10 mouse cellular contexts compared by ENCODE assay signal in genomic region chr13:55529198-55529915, GRCm38 (mm10). TPM values are rescaled to one million over a fixed set of nuclear protein-coding genes. Genes with fewer than 3 reads are reported as not detected.
DNase-seq lines count a peak whose midpoint lies in the region; ATAC-seq and TF ChIP-seq lines count a peak whose summit lies in the region.
"Had no signal": no experiment of that assay in that cellular context is flagged by ENCODE, and none has a peak within 500 bp of the region (broad histone marks: within the 10 kb centered on the region; RNA-seq: fewer than 3 reads in every experiment).

Gene Dok3, minus strand, starts transcription at chr13:55529296.

- H3K9ac ChIP-seq in heart, embryonic 16.5 days (ENCODE audit: low read length): no peak within 1 kb of the TSS
- no peak within 1 kb of the TSS for H3K9ac ChIP-seq in heart, embryonic 11.5 days (ENCODE audit: low read depth, low read length)
- H3K9ac ChIP-seq in stomach, embryonic 15.5 days: no peak within 1 kb of the TSS
- no peak within 1 kb of the TSS for H3K9ac ChIP-seq in stomach, postnatal 0 days (ENCODE audit: low read length)
- peak within 1 kb of the TSS; percentile 36; the same call in 1 of the 2 replicates for H3K9ac ChIP-seq in liver, embryonic 16.5 days (ENCODE audit: low read depth, low read length)
- no peak within 1 kb of the TSS for H3K9ac ChIP-seq in stomach, embryonic 16.5 days (ENCODE audit: low read length)
- H3K9ac ChIP-seq in midbrain, embryonic 11.5 days (ENCODE audit: low read length): no peak within 1 kb of the TSS

- H3K27ac ChIP-seq in heart, embryonic 16.5 days (ENCODE audit: low read length): 0 out of 2 replicates have a peak within 1 kb of the TSS, but pooled peaks have one; percentile 9
- H3K27ac ChIP-seq in heart, embryonic 11.5 days (ENCODE audit: low read depth, low read length): no peak within 1 kb of the TSS
- no peak within 1 kb of the TSS for H3K27ac ChIP-seq in stomach, embryonic 15.5 days
- H3K27ac ChIP-seq in stomach, postnatal 0 days (replicated peaks): no peak within 1 kb of the TSS
- H3K27ac ChIP-seq in liver, embryonic 16.5 days (ENCODE audit: low read length): peak within 1 kb of the TSS; percentile 77
- no peak within 1 kb of the TSS for H3K27ac ChIP-seq in stomach, embryonic 16.5 days (ENCODE audit: low read length)
- H3K27ac ChIP-seq in midbrain, embryonic 10.5 days (replicated peaks): no peak within 1 kb of the TSS
- H3K27ac ChIP-seq in midbrain, embryonic 11.5 days (ENCODE audit: low read depth, low read length): no peak within 1 kb of the TSS

- 70% methylated on average over 8 of the region's 8 CpGs for WGBS in heart, embryonic 16.5 days
- WGBS in heart, embryonic 11.5 days (ENCODE audit: insufficient replicate concordance): 75% methylated on average over 8 of the region's 8 CpGs
- 73% methylated on average over 8 of the region's 8 CpGs for WGBS in stomach, embryonic 15.5 days
- WGBS in stomach, postnatal 0 days: 76% methylated on average over 8 of the region's 8 CpGs
- WGBS in liver, embryonic 16.5 days (ENCODE audit: insufficient replicate concordance): 31% methylated on average over 8 of the region's 8 CpGs
- WGBS in stomach, embryonic 16.5 days: 76% methylated on average over 8 of the region's 8 CpGs
- WGBS in midbrain, embryonic 10.5 days: 88% methylated on average over 8 of the region's 8 CpGs
- 89% methylated on average over 8 of the region's 8 CpGs for WGBS in midbrain, embryonic 11.5 days

- no peak for ATAC-seq in heart, embryonic 16.5 days (replicated peaks; ENCODE audit: extremely low read depth, insufficient read depth, low FRiP score)
- ATAC-seq in heart, embryonic 11.5 days (replicated peaks; ENCODE audit: insufficient number of reproducible peaks, low FRiP score, low TSS enrichment): no peak
- no peak for ATAC-seq in stomach, embryonic 15.5 days (ENCODE audit: insufficient read depth, low FRiP score, low read depth)
- ATAC-seq in stomach, postnatal 0 days (ENCODE audit: low FRiP score, low TSS enrichment): no peak
- peak; percentile 59 for ATAC-seq in liver, embryonic 16.5 days (ENCODE audit: low read depth)
- no peak for ATAC-seq in stomach, embryonic 16.5 days (ENCODE audit: insufficient read depth, low FRiP score)
- ATAC-seq in midbrain, embryonic 11.5 days (ENCODE audit: low FRiP score): no peak
- ATAC-seq: forebrain, embryonic 16.5 days had no signal

- TF ChIP-seq EP300 in stomach, postnatal 0 days (optimal IDR thresholded peaks at IDR 0.05): no peak

- no peaks in the 10 kb centered on the region for H3K4me1 ChIP-seq in heart, embryonic 16.5 days (ENCODE audit: control insufficient read depth, insufficient read depth, low read length)
- H3K4me1 ChIP-seq in heart, embryonic 11.5 days (ENCODE audit: control insufficient read depth, insufficient read depth, low read length): no peaks in the 10 kb centered on the region
- H3K4me1 ChIP-seq in stomach, embryonic 15.5 days: no peaks in the 10 kb centered on the region
- H3K4me1 ChIP-seq in stomach, postnatal 0 days (replicated peaks; ENCODE audit: control insufficient read depth, insufficient read depth): no peaks in the 10 kb centered on the region
- peaks cover 32% of the 10 kb centered on the region for H3K4me1 ChIP-seq in liver, embryonic 16.5 days (ENCODE audit: control insufficient read depth, low read depth, low read length)
- H3K4me1 ChIP-seq in stomach, embryonic 16.5 days (ENCODE audit: control insufficient read depth, insufficient read depth, low read length): no peaks in the 10 kb centered on the region
- no peaks in the 10 kb centered on the region for H3K4me1 ChIP-seq in midbrain, embryonic 10.5 days
- no peaks in the 10 kb centered on the region for H3K4me1 ChIP-seq in midbrain, embryonic 11.5 days (ENCODE audit: control insufficient read depth, insufficient read depth, low read length)

- no peak within 1 kb of the TSS for H3K4me3 ChIP-seq in heart, embryonic 16.5 days (ENCODE audit: low read length)
- no peak within 1 kb of the TSS for H3K4me3 ChIP-seq in heart, embryonic 11.5 days (ENCODE audit: low read depth, low read length)
- peak within 1 kb of the TSS; percentile 1 for H3K4me3 ChIP-seq in stomach, embryonic 15.5 days (replicated peaks)
- no peak within 1 kb of the TSS for H3K4me3 ChIP-seq in stomach, postnatal 0 days (ENCODE audit: low read depth, low read length)
- H3K4me3 ChIP-seq in liver, embryonic 16.5 days (ENCODE audit: low read depth, low read length): peak within 1 kb of the TSS; percentile 44
- H3K4me3 ChIP-seq in stomach, embryonic 16.5 days (replicated peaks; ENCODE audit: low read length): peak within 1 kb of the TSS; percentile 7; the same call in 1 of the 2 replicates
- H3K4me3 ChIP-seq in midbrain, embryonic 10.5 days: no peak within 1 kb of the TSS
- no peak within 1 kb of the TSS for H3K4me3 ChIP-seq in midbrain, embryonic 11.5 days (ENCODE audit: low read depth, low read length)

- no peaks in the 10 kb centered on the region for H3K27me3 ChIP-seq in heart, embryonic 16.5 days (ENCODE audit: control insufficient read depth, insufficient read depth, low read length)
- H3K27me3 ChIP-seq in heart, embryonic 11.5 days (ENCODE audit: control insufficient read depth, insufficient read depth, low read length): no peaks in the 10 kb centered on the region
- H3K27me3 ChIP-seq in stomach, embryonic 15.5 days (replicated peaks): no peaks in the 10 kb centered on the region
- no peaks in the 10 kb centered on the region for H3K27me3 ChIP-seq in stomach, postnatal 0 days (ENCODE audit: control insufficient read depth, insufficient read depth, low read length)
- no peaks in the 10 kb centered on the region for H3K27me3 ChIP-seq in liver, embryonic 16.5 days (ENCODE audit: control insufficient read depth, insufficient read depth, low read depth, low read length)
- H3K27me3 ChIP-seq in stomach, embryonic 16.5 days (ENCODE audit: control insufficient read depth, insufficient read depth, low read length): no peaks in the 10 kb centered on the region
- H3K27me3 ChIP-seq in midbrain, embryonic 10.5 days (ENCODE audit: low read depth, poor library complexity, severe bottlenecking): no peaks in the 10 kb centered on the region
- H3K27me3 ChIP-seq in midbrain, embryonic 11.5 days (ENCODE audit: control insufficient read depth, insufficient read depth, low read length): no peaks in the 10 kb centered on the region

- peaks cover 34% of the 10 kb centered on the region for H3K36me3 ChIP-seq in heart, embryonic 16.5 days (ENCODE audit: control insufficient read depth, insufficient read depth)
- H3K36me3 ChIP-seq in heart, embryonic 11.5 days (ENCODE audit: control insufficient read depth, insufficient read depth, low read length): peaks cover 32% of the 10 kb centered on the region
- peaks cover 45% of the 10 kb centered on the region for H3K36me3 ChIP-seq in stomach, embryonic 15.5 days
- H3K36me3 ChIP-seq in stomach, postnatal 0 days (ENCODE audit: control insufficient read depth, insufficient read depth, low read length): peaks cover 33% of the 10 kb centered on the region
- peaks cover 10% of the 10 kb centered on the region for H3K36me3 ChIP-seq in liver, embryonic 16.5 days (ENCODE audit: control insufficient read depth, insufficient read depth)
- peaks cover 31% of the 10 kb centered on the region for H3K36me3 ChIP-seq in stomach, embryonic 16.5 days (ENCODE audit: control insufficient read depth, insufficient read depth, low read length)
- H3K36me3 ChIP-seq in midbrain, embryonic 10.5 days: peaks cover 61% of the 10 kb centered on the region
- H3K36me3 ChIP-seq in midbrain, embryonic 11.5 days (ENCODE audit: control insufficient read depth, insufficient read depth, low read length): peaks cover 29% of the 10 kb centered on the region

- H3K4me2 ChIP-seq in heart, embryonic 16.5 days (ENCODE audit: low read depth, low read length): no peak within 1 kb of the TSS
- no peak within 1 kb of the TSS for H3K4me2 ChIP-seq in heart, embryonic 11.5 days
- no peak within 1 kb of the TSS for H3K4me2 ChIP-seq in stomach, embryonic 15.5 days
- H3K4me2 ChIP-seq in stomach, postnatal 0 days (replicated peaks; ENCODE audit: low read depth): no peak within 1 kb of the TSS
- H3K4me2 ChIP-seq in liver, embryonic 16.5 days (ENCODE audit: low read depth, low read length): peak within 1 kb of the TSS; percentile 32; the same call in 1 of the 2 replicates
- no peak within 1 kb of the TSS for H3K4me2 ChIP-seq in stomach, embryonic 16.5 days (ENCODE audit: low read depth, low read length)
- no peak within 1 kb of the TSS for H3K4me2 ChIP-seq in midbrain, embryonic 11.5 days

- no peak for TF ChIP-seq CTCF in stomach, postnatal 0 days (IDR thresholded peaks at IDR 0.05; ENCODE audit: low read depth)

- no peak for DNase-seq in stomach, postnatal 0 days (ENCODE audit: low spot score)
- DNase-seq in midbrain, embryonic 10.5 days (ENCODE audit: low spot score): no peak
- DNase-seq in midbrain, embryonic 11.5 days (ENCODE audit: low spot score, missing footprints): no peak
- DNase-seq: adrenal gland, postnatal 36 days had no signal

- H3K9me3 ChIP-seq in heart, embryonic 16.5 days (replicated peaks; ENCODE audit: control insufficient read depth, low read length): no peaks in the 10 kb centered on the region
- no peaks in the 10 kb centered on the region for H3K9me3 ChIP-seq in heart, embryonic 11.5 days (replicated peaks; ENCODE audit: control insufficient read depth, low read length)
- H3K9me3 ChIP-seq in stomach, embryonic 15.5 days: no peaks in the 10 kb centered on the region
- no peaks in the 10 kb centered on the region for H3K9me3 ChIP-seq in stomach, postnatal 0 days (ENCODE audit: control insufficient read depth, low read length)
- no peaks in the 10 kb centered on the region for H3K9me3 ChIP-seq in liver, embryonic 16.5 days (replicated peaks; ENCODE audit: control insufficient read depth, low read length)
- H3K9me3 ChIP-seq in stomach, embryonic 16.5 days (replicated peaks; ENCODE audit: control insufficient read depth, low read length): no peaks in the 10 kb centered on the region
- H3K9me3 ChIP-seq in midbrain, embryonic 10.5 days (replicated peaks): no peaks in the 10 kb centered on the region
- no peaks in the 10 kb centered on the region for H3K9me3 ChIP-seq in midbrain, embryonic 11.5 days (ENCODE audit: control insufficient read depth, low read length)

RNA-seq across cellular contexts. Expression of gene Dok3, which starts in this region (rescaled TPM):
- 1.9 and 2.2 TPM in 2 replicates for polyA plus RNA-seq in heart, embryonic 16.5 days (2015; fragmentation: Nextera tagmentation; extraction: Ambion mirVana)
- 0.90 and 1.1 TPM in 2 replicates for polyA plus RNA-seq in heart, embryonic 11.5 days (2014; fragmentation: Nextera tagmentation; extraction: Ambion mirVana)
- polyA plus RNA-seq in stomach, embryonic 15.5 days (2015; fragmentation: Nextera tagmentation; extraction: Ambion mirVana): 4.3 and 5.3 TPM in 2 replicates
- 1.0 and 1.3 TPM in 2 replicates for polyA plus RNA-seq in stomach, postnatal 0 days (2015; fragmentation: Nextera tagmentation; extraction: Ambion mirVana)
- 9.3 and 10.9 TPM in 2 replicates for polyA plus RNA-seq in liver, embryonic 16.5 days (2015; fragmentation: Nextera tagmentation; extraction: Ambion mirVana)
- polyA plus RNA-seq in stomach, embryonic 16.5 days (2015; fragmentation: Nextera tagmentation; extraction: Ambion mirVana): 4.7 and 4.9 TPM in 2 replicates
- 3.1 and 3.6 TPM in 2 replicates for polyA plus RNA-seq in midbrain, embryonic 10.5 days (2016; fragmentation: Nextera tagmentation; extraction: Ambion mirVana)
- 1.9 TPM in 2 replicates for polyA plus RNA-seq in midbrain, embryonic 11.5 days (2014; fragmentation: Nextera tagmentation; extraction: Ambion mirVana)

Comparison
In these comparisons a context has a peak if more than half of its experiments do, and no peak if none do; other contexts are left out.
1. H3K27ac ChIP-seq: peak in heart, embryonic 16.5 days (single experiment) and liver, embryonic 16.5 days (single experiment); none in heart, embryonic 11.5 days (single experiment), stomach, embryonic 15.5 days (single experiment), stomach, postnatal 0 days (single experiment), stomach, embryonic 16.5 days (single experiment), midbrain, embryonic 10.5 days (single experiment) and midbrain, embryonic 11.5 days (single experiment).
2. H3K4me3 ChIP-seq: peak in stomach, embryonic 15.5 days (single experiment), liver, embryonic 16.5 days (single experiment) and stomach, embryonic 16.5 days (single experiment); none in heart, embryonic 16.5 days (single experiment), heart, embryonic 11.5 days (single experiment), stomach, postnatal 0 days (single experiment), midbrain, embryonic 10.5 days (single experiment) and midbrain, embryonic 11.5 days (single experiment).